Mouse (Mus musculus): ENCODE data around the gene Ldb1.

The Ldb1 gene

DNA sequence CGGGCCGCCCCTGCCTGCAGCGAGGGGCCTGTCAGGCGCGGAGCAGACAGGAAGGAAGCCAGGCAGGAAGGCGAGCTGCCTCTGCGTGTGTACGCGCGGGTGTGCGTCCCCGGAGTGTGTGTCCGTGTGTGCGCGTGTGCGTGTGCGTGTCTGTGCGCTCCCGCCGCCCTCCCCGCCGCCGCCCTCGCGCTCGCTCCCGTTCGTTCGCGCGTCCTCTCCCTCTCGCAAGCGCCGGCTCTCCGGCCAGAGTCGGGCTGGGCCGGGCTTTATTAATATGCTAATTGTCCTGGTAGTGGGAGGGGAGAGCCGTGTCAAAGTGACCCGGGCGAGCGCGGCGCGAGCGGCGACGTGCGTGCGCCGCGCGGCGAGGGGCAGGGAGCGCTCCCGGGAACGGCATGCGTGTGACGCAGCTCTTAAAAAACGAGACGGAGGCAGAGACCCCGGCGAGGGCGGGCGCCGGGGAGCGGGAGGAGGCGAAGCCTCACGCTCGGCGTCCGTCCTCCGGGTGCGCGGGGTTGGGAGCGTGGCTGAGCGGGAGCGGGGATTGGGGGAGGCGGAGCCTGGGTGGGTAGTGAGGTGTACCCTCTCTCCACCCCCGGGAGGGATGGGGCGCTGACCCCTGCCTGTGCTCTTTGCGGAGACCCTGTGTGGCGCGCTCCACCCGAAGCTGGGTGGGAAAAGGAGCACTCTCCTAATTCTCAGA is at the start of gene Ldb1:
TSS of gene Ldb1 (minus strand) at position 222 of the 703 bp plus-strand sequence.
- DNase-seq (ENCODE audit: low spot score) = peak; percentile 80

DNA sequence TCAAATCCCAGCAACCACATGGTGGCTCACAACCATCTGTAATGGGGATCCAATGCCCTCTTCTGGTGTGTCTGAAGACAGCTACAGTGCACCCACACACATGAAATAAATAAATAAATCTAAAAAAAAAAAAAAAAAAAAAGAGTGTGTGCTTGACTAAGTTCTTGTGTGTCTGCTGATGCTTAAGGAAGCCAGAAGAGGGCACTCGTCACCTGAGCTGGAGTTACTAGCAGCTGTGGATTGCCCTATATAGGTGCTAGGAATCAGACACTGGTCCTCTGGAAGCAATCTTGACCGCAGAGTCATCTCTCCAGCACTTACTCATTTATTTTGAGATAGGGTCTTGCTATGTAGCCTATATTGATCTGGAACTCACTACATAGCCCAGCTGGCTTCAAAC is 49.1 kb upstream of the Ldb1 start:
- no peak for DNase-seq (ENCODE audit: low spot score)

DNA sequence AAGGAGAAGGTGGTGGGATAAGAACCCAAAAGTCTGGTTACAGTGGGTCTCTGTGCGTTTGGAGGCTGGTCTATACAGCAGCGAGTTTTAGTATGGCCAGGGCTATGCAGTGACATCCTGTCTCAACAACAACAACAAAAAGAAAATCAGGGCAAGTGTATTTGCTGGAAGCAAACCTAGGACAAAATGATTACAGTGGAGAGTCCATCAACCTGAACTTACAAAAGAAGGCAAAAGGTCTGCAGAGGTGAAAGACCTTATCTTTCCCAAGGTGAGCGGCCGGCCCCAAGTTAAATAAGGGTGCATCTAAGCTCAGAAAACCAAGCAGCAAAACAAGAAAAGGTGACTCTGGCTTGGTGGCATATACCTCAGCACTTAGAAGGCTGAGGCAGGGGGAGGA is 46.6 kb upstream of the Ldb1 start:
- no peak for DNase-seq (ENCODE audit: low spot score)

DNA sequence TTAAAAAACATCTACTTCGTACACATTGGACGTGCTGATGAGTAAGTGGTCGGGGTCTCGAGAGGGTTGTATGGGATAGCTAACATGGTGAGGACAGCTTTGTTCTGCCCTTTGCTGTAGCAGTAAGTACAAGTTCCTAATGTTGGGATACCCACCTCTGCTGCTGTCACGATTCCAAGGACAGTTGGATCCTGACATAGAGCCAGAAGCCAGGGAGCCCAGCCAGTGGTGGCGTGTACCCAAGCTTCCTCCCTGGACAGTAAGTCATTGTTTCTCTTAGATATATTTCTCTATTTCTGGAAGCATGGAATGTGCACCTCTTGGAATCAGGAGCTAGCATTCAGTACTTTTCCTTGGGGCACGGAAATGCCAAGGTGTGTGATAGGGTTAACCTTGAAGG is 42.9 kb upstream of the Ldb1 start:
- DNase-seq (ENCODE audit: low spot score) = peak; percentile 18

DNA sequence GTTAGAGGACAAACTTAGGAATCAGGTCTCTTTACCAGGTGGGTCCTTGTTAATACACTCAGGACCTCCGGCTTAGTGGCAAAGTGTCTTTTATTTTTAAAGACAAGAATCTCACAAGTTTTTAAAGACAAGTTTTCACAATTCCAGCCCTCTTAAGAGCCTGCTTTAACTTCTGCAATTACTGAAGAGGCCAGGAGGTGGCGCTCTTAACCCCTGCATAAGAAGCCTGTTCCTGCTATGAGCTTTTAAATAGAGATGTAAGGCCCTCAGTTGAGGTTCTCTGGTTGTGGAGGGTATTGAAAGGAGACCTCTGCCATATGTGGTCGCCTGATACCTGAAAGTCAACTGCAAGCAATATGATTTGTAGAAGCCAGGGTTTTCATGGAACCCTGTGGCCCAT is 41.3 kb upstream of the Ldb1 start:
- peak; percentile 36 for DNase-seq (ENCODE audit: low spot score)

DNA sequence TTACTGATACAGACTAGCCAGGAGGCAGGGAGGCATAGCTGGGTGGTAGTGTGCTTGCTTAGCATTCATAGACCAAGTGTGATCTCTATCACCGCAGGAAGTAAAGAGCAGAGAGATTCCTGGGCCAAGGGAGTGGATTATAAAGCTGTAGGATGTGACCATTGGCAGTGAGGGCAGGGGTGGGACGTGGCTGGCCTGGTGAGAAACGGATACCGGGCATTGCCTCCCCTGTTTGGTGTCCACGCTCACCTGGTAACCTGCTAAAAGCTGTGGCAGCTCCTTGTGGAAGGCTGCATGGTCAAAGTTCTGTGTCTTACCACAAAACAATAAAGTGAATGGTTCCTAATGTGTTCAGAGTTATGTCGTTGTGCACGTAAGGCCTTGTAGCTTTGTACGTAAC is 40.2 kb upstream of the Ldb1 start:
- no peak for DNase-seq (ENCODE audit: low spot score)

DNA sequence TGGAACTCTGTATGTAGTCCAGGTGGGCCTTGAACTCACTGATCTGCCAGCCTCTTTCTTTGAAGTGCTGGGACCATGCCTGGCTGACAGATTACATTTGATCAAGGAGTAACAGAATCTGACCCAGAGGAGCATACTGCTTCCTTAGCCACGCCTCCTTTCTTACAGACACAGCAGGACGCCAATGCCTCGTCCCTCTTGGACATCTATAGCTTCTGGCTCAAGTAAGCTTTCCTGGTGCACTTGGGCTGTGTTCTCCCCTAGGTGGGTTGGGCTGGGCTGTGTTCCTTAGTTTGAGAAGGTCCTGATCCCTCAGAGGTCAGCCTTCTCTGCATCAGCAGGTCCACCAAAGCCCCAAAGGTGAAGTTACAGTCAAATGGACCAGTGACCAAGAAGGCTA is 33.5 kb upstream of the Ldb1 start:
- DNase-seq (ENCODE audit: low spot score) = no peak

DNA sequence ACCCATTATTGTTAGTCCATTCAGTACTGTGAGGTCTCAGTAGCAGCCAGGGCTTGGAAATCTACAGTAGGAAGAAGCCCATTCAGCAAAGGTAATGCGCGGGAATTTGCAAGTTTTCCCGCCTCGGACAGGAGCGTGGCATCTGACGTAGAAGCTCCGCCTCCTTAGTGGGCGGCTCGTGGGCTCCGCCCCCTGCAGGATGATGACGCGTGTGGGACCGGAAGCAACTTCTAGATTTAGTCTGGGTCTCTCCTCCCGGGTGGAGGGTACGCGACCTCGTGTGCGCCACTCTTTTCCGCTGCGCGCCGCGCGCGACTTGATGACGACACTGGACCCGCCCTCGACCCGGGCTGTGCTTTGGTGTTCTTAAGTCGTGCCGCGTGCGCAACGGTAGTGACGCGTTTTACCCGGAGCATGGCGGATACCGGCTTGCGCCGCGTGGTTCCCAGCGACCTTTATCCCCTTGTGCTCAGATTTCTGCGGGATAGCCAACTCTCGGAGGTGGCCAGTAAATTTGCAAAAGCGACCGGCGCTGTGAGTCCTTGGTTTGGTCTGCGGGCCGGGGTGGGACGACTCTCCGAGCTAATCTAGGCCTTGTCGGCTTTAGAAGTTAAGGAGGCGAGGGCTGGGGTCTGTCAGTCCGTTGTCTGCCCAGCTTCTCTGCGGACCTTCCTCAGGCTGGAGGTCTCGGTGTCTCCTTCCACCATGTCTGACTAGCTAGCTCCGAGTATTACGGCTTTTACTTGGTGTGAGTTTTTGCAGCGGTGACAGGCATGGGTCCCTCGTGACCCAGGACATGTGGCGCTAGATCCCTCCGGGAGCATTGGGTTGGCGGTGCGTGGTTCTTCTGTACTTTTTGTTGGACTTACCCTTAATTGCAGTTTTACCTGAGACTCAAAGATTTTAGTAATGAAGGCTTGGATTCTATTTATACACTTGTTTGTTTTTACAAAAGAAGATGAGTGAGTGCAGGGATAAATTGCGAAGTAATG is 30.9 kb upstream of the Ldb1 start, which contains the start of gene Nolc1:
TSS of gene Nolc1 (plus strand) at position 248 of the 992 bp plus-strand sequence.
- peak; percentile 99 for DNase-seq (ENCODE audit: low spot score)

DNA sequence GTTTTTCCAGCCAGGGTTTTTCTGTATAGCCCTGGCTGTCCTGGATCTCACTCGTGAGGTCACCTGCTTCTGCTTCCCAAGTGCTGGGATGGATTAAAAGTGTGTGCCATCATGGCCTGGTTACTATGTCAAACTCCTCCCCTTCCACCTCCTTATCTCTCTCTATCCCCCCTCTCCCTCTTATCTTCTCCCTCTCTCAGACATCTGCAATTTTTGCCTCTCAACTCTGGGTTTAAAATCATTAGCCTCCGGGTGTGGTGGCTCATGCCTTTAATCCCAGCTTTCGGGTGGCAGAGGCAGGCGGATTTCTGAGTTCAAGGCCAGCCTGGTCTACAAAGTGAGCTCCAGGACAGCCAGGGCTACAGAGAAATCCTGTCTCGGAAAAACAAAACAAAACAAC is 29.3 kb upstream of the Ldb1 start:
- DNase-seq (ENCODE audit: low spot score) = no peak

DNA sequence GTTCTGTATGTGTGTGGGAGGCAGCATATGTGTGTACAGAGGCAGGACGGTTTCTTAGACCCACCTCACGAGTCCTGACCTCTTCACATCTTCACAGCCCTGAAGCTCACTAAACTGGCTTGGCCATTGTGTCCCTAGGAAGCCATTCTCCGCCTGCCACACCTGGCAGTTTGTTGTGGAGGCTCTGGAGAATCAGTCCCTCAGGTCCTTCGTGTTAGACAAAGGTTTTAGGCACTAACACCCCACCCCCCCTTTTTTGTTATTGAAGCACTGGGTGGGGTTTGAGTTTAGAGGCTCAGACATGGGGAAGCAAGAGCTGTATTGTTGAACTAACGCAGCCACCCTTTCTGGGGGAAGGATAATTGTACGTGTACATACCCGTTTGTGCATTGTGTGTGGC is 28.3 kb upstream of the Ldb1 start:
- no peak for DNase-seq (ENCODE audit: low spot score)

- DNase-seq (ENCODE audit: low spot score) = no peak
Measured at GRCm38 (mm10) chr19:46068054-46068453, 23.0 kb upstream of the Ldb1 start.

GRCm38 (mm10) chr19:46060845-46061244 is 15.8 kb upstream of the Ldb1 start:
- DNase-seq (ENCODE audit: low spot score) = no peak

GRCm38 (mm10) chr19:46058466-46058865 is 13.5 kb upstream of the Ldb1 start:
- DNase-seq (ENCODE audit: low spot score) = no peak

- peak; percentile 71 for DNase-seq (ENCODE audit: low spot score)
Measured at GRCm38 (mm10) chr19:46056947-46057607, 12.1 kb upstream of the Ldb1 start.

DNA sequence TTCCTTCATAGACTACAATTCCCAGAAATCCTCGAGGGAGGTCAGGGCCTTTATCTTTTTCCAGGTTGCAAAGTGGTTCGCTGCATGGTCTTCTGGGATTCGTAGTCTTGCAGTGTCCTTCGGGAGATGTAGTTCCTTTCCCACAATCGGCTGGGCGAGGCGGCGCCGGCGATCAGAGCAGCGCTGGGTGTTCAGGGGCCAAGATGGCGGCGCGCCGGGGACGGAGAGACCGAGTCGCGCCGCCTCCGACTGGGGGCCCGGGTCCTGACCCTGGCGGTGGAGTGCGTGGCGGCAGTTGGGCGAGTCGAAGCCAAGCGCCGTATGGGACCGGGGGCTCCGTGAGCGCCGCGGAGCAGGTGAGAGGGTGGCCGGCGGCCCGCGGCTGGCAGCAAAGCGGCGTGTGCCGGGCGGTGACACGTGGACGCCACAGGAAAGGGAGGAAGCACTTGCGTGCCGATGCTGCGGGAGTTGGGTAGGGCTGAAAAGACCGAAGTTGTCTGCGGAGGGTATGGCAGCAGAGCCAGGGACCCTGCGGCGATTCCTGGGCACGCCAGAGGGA is 11.5 kb upstream of the Ldb1 start:
- peak; percentile 87 for DNase-seq (ENCODE audit: low spot score)

- DNase-seq (ENCODE audit: low spot score) = no peak
Measured at GRCm38 (mm10) chr19:46055752-46056387, 10.9 kb upstream of the Ldb1 start.

GRCm38 (mm10) chr19:46050462-46050861 is 5.4 kb upstream of the Ldb1 start:
- no peak for DNase-seq (ENCODE audit: low spot score)

DNA sequence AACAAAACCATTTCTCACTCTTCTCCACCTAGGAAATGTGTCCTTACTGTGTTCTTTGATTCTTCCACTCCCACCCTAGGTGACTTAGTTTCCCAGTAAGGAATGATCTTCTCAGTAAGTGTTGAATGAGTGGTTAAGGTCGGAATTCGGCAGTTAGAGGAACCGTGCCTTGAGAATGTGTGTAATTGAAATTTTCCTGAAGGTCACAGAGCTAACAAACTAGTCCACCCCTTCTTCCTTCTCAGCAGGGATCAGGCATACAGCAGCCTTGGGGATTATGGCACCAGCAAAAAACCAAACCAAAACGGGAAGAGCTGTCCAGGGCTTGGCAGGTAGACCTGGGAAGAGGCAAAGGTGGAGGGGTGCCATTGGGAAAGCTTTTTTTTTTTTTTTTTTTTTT is 4.1 kb upstream of the Ldb1 start:
- no peak for DNase-seq (ENCODE audit: low spot score)

DNA sequence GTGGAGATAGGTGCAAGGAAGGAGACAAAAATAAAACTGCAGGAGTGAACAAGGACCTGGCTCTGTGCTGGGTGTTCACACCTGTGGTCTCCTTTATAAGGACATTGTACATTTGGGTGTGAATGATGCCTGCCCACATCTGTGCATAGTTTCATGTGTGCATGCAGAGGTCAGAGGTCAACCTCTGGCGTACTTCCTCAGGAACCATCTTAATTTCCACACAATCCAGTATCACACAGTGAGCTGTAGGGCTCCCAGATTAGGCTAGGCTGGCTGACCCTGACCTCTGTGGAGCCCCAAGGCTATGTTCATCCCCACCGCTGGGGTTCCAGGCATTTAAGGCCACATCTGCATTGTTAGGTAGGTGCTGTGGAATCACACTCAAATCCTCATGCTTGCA is 2.4 kb upstream of the Ldb1 start:
- no peak for DNase-seq (ENCODE audit: low spot score)

DNA sequence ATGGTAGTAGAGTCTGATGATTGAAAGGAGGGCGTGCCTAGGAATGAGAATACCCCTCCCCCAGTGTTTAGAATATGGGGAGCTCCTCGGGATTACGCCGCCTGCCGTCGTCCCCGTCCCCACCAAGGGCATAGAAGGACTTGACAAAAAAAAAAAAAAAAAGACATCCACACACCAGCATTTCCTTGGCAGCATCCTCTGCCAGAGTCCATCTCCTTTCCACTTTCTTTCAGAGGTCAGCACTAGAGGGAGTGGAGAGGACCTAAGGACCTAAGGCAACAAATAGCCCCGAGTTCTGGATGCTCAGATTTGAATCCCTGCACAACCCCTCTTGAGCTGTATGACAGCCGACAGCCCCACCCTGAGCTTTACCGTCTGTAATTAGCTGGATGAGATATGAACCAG is 1.6 kb upstream of the Ldb1 start:
- no peak for DNase-seq (ENCODE audit: low spot score)

DNA sequence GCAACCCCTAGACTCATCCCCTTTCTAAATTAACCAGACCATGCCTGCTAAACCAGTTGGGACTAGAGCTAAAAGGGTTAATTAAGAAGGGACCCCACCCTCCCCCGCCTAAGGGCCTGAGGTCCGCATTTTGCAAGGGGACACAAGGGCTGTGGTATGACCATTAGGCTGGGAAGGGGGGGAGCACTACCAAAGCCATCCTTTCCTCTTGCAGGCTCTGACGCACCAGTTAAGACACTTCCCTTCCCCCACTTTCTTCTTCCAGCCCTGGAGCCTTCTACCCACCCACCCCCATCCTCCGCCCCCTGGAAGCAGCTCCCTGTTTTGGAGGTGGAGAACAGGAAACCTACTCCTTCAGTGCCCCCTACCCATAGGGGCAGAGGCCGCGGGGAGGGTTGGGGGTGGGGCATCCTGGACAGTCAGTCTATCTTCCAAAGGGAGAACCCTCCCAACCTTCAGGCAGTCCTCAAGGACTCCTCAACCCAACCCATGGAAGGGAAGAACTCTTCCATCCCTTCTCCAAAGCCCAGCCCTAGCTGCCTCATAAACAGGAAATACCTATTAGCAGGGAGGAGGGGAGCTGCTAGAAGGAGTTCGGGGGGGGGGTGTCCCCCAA is 790 bp upstream of the Ldb1 start:
- DNase-seq (ENCODE audit: low spot score) = peak; percentile 45

Measured in ovary, postnatal 14 days (tissue).